Mouse (Mus musculus): Measurements from ENCODE around the gene Timm50. TPM values are rescaled to one million over a fixed set of nuclear protein-coding genes. Genes with fewer than 3 reads are reported as not detected.

The Timm50 gene
- polyA plus RNA-seq, 1 experiment from 2014 or later: 193 TPM

GRCm38 (mm10) chr7:28348601-28349000 is 36.7 kb upstream of the Timm50 start:
- 85% methylated on average over 7 of the region's 7 CpGs for WGBS
- Histone ChIP-seq H3K9me3 (no peaks in the 10 kb centered on the region), H3K27ac (replicated peaks) (no peak overlapping the region), H3K27me3 (no peaks in the 10 kb centered on the region), H3K4me2 (replicated peaks) (no peak overlapping the region), H3K9ac (replicated peaks) (no peak overlapping the region), H3K4me3 (no peak overlapping the region), H3K36me3 (peaks cover 11% of the 10 kb centered on the region), H3K4me1 (peaks cover 19% of the 10 kb centered on the region)
- ATAC-seq (ENCODE audit: low FRiP score, low read depth): no peak

GRCm38 (mm10) chr7:28347746-28348145 is 35.9 kb upstream of the Timm50 start:
- 85% methylated on average over 3 of the region's 3 CpGs for WGBS
- Histone ChIP-seq H3K4me3 (no peak overlapping the region), H3K4me2 (replicated peaks) (no peak overlapping the region), H3K4me1 (peaks cover 19% of the 10 kb centered on the region), H3K9ac (replicated peaks) (no peak overlapping the region), H3K9me3 (no peaks in the 10 kb centered on the region), H3K36me3 (0 out of 2 replicates have a peak, but pooled peaks cover 3% of the 10 kb centered on the region), H3K27ac (replicated peaks) (no peak overlapping the region), H3K27me3 (no peaks in the 10 kb centered on the region)
- no peak for ATAC-seq (ENCODE audit: low FRiP score, low read depth)

GRCm38 (mm10) chr7:28344637-28345036 is 32.8 kb upstream of the Timm50 start:
- Histone ChIP-seq H3K4me2 (replicated peaks) (no peak overlapping the region), H3K4me3 (no peak overlapping the region), H3K27me3 (no peaks in the 10 kb centered on the region; the same call in 1 of the 2 replicates), H3K36me3 (no peaks in the 10 kb centered on the region), H3K27ac (replicated peaks) (no peak overlapping the region), H3K4me1 (peaks cover 2% of the 10 kb centered on the region), H3K9me3 (no peaks in the 10 kb centered on the region), H3K9ac (replicated peaks) (no peak overlapping the region)
- ATAC-seq (ENCODE audit: low FRiP score, low read depth): no peak
- WGBS: 8% methylated on average over 4 of the region's 4 CpGs

GRCm38 (mm10) chr7:28341381-28341780 is 29.5 kb upstream of the Timm50 start:
- H3K9ac ChIP-seq (replicated peaks): no peak overlapping the region
- no peaks in the 10 kb centered on the region for H3K9me3 ChIP-seq
- H3K27me3 ChIP-seq: no peaks in the 10 kb centered on the region; the same call in 1 of the 2 replicates
- no peak overlapping the region for H3K27ac ChIP-seq (replicated peaks)
- no peak overlapping the region for H3K4me2 ChIP-seq (replicated peaks)
- no peak for ATAC-seq (ENCODE audit: low FRiP score, low read depth)
- no peaks in the 10 kb centered on the region for H3K36me3 ChIP-seq
- peaks cover 12% of the 10 kb centered on the region for H3K4me1 ChIP-seq
- no peak overlapping the region for H3K4me3 ChIP-seq
- 57% methylated on average over 7 of the region's 7 CpGs for WGBS

GRCm38 (mm10) chr7:28339213-28339917 is 27.5 kb upstream of the Timm50 start:
- peak overlapping the region; percentile 86 for H3K9ac ChIP-seq (replicated peaks)
- no peak for ATAC-seq (ENCODE audit: low FRiP score, low read depth)
- WGBS: 80% methylated on average over 19 of the region's 19 CpGs

GRCm38 (mm10) chr7:28338108-28338998 is 26.5 kb upstream of the Timm50 start, which contains the start of gene Supt5:
Gene Supt5, minus strand, starts transcription at chr7:28338746.
- peaks cover 12% of the 10 kb centered on the region for H3K4me1 ChIP-seq
- H3K27ac ChIP-seq (replicated peaks): peak within 1 kb of the TSS; percentile 83
- WGBS: under 1% methylated on average over 76 of the region's 77 CpGs
- H3K9me3 ChIP-seq: no peaks in the 10 kb centered on the region
- 0 out of 2 replicates have a peak, but pooled peaks cover 3% of the 10 kb centered on the region for H3K36me3 ChIP-seq
- peak within 1 kb of the TSS; percentile 87 for H3K4me2 ChIP-seq (replicated peaks)
- peak; percentile 99 for ATAC-seq (ENCODE audit: low FRiP score, low read depth)
- H3K4me3 ChIP-seq: peak within 1 kb of the TSS; percentile 97
- H3K27me3 ChIP-seq: no peaks in the 10 kb centered on the region; the same call in 1 of the 2 replicates
- peak within 1 kb of the TSS; percentile 86 for H3K9ac ChIP-seq (replicated peaks)

More at GRCm38 (mm10) chr7:28339213-28339917, 27.5 kb upstream of the Timm50 start:
- Histone ChIP-seq H3K27ac (replicated peaks) (peak overlapping the region; percentile 78), H3K4me1 (peaks cover 12% of the 10 kb centered on the region), H3K4me2 (replicated peaks) (peak overlapping the region; percentile 87), H3K27me3 (no peaks in the 10 kb centered on the region; the same call in 1 of the 2 replicates), H3K9me3 (no peaks in the 10 kb centered on the region), H3K4me3 (peak overlapping the region; percentile 97), H3K36me3 (0 out of 2 replicates have a peak, but pooled peaks cover 3% of the 10 kb centered on the region)

- no peak overlapping the region for H3K4me2 ChIP-seq (replicated peaks)
- no peak overlapping the region for H3K9ac ChIP-seq (replicated peaks)
- no peak overlapping the region for H3K27ac ChIP-seq (replicated peaks)
- H3K9me3 ChIP-seq: no peaks in the 10 kb centered on the region
- peaks cover 18% of the 10 kb centered on the region for H3K36me3 ChIP-seq
- no peak for ATAC-seq (ENCODE audit: low FRiP score, low read depth)
- no peak overlapping the region for H3K4me3 ChIP-seq
- WGBS: 90% methylated on average over 2 of the region's 2 CpGs
- peaks cover 12% of the 10 kb centered on the region for H3K4me1 ChIP-seq
- H3K27me3 ChIP-seq: no peaks in the 10 kb centered on the region
Observed at GRCm38 (mm10) chr7:28335471-28335870, 23.6 kb upstream of the Timm50 start.

GRCm38 (mm10) chr7:28334534-28334933 is 22.7 kb upstream of the Timm50 start:
- Histone ChIP-seq H3K9me3 (no peaks in the 10 kb centered on the region), H3K4me2 (replicated peaks) (no peak overlapping the region), H3K27ac (replicated peaks) (no peak overlapping the region), H3K4me3 (no peak overlapping the region), H3K27me3 (no peaks in the 10 kb centered on the region), H3K9ac (replicated peaks) (no peak overlapping the region), H3K36me3 (peaks cover 27% of the 10 kb centered on the region), H3K4me1 (peaks cover 12% of the 10 kb centered on the region)
- WGBS: 93% methylated on average over 4 of the region's 4 CpGs
- no peak for ATAC-seq (ENCODE audit: low FRiP score, low read depth)

- ATAC-seq (ENCODE audit: low FRiP score, low read depth): no peak
- no peak overlapping the region for H3K4me2 ChIP-seq (replicated peaks)
Observed at GRCm38 (mm10) chr7:28328260-28328659, 16.4 kb upstream of the Timm50 start.

GRCm38 (mm10) chr7:28326457-28326856 is 14.6 kb upstream of the Timm50 start:
- WGBS: 84% methylated on average over 4 of the region's 4 CpGs
- H3K4me3 ChIP-seq: no peak overlapping the region
- no peak overlapping the region for H3K4me2 ChIP-seq (replicated peaks)
- H3K27ac ChIP-seq (replicated peaks): no peak overlapping the region
- H3K27me3 ChIP-seq: no peaks in the 10 kb centered on the region
- H3K4me1 ChIP-seq: no peaks in the 10 kb centered on the region
- no peak for ATAC-seq (ENCODE audit: low FRiP score, low read depth)
- H3K9ac ChIP-seq (replicated peaks): no peak overlapping the region
- H3K36me3 ChIP-seq: peaks cover 99% of the 10 kb centered on the region
- H3K9me3 ChIP-seq: no peaks in the 10 kb centered on the region

More at GRCm38 (mm10) chr7:28328260-28328659, 16.4 kb upstream of the Timm50 start:
- Histone ChIP-seq H3K27me3 (no peaks in the 10 kb centered on the region), H3K36me3 (peaks cover 85% of the 10 kb centered on the region), H3K27ac (replicated peaks) (no peak overlapping the region), H3K9me3 (no peaks in the 10 kb centered on the region), H3K4me3 (no peak overlapping the region), H3K4me1 (no peaks in the 10 kb centered on the region), H3K9ac (replicated peaks) (no peak overlapping the region)
- WGBS: 98% methylated on average over 2 of the region's 2 CpGs

- Histone ChIP-seq H3K36me3 (peaks cover 99% of the 10 kb centered on the region), H3K9me3 (no peaks in the 10 kb centered on the region), H3K4me3 (no peak overlapping the region), H3K4me1 (no peaks in the 10 kb centered on the region), H3K9ac (replicated peaks) (no peak overlapping the region), H3K4me2 (replicated peaks) (no peak overlapping the region), H3K27ac (replicated peaks) (no peak overlapping the region), H3K27me3 (no peaks in the 10 kb centered on the region)
- 91% methylated on average over 8 of the region's 8 CpGs for WGBS
- ATAC-seq (ENCODE audit: low FRiP score, low read depth): no peak
Observed at GRCm38 (mm10) chr7:28325293-28325692, 13.4 kb upstream of the Timm50 start.

Data from midbrain, embryonic 12.5 days (tissue).